ENCODE assay signal across 14 mouse cellular contexts in genomic region chr15:78874989-78875388, GRCm38 (mm10). TPM values are rescaled to one million over a fixed set of nuclear protein-coding genes. Genes with fewer than 3 reads are reported as not detected.
DNase-seq lines count a peak whose midpoint lies in the region; ATAC-seq and TF ChIP-seq lines count a peak whose summit lies in the region.
"Had no signal": no experiment of that assay in that cellular context is flagged by ENCODE, and none has a peak within 500 bp of the region (broad histone marks: within the 10 kb centered on the region; RNA-seq: fewer than 3 reads in every experiment).

No protein-coding gene starts in this region.

- no peak for ATAC-seq in kidney, embryonic 15.5 days (replicated peaks; ENCODE audit: low FRiP score)
- ATAC-seq: forebrain, embryonic 13.5 days had no signal

- no peak overlapping the region for H3K9ac ChIP-seq in kidney, embryonic 15.5 days
- H3K9ac ChIP-seq in ES-Bruce4 (ENCODE audit: low read depth, poor library complexity, severe bottlenecking), result no peak overlapping the region

- no peak for TF ChIP-seq POLR2A in ES-Bruce4 (IDR thresholded peaks at IDR 0.05; ENCODE audit: insufficient read depth, low read length)

- H3K4me1 ChIP-seq in kidney, embryonic 15.5 days, result peaks cover 38% of the 10 kb centered on the region
- H3K4me1 ChIP-seq in E14TG2a.4 (replicated peaks; ENCODE audit: low read depth, low read length), result peaks cover 75% of the 10 kb centered on the region
- peaks cover 8% of the 10 kb centered on the region for H3K4me1 ChIP-seq in ES-Bruce4 (ENCODE audit: control insufficient read depth, insufficient read depth, low read length)
- H3K4me1 ChIP-seq in limb, embryonic 10.5 days, result peaks cover 34% of the 10 kb centered on the region

- H3K4me2 ChIP-seq in kidney, embryonic 15.5 days, result no peak overlapping the region

- H3K27me3 ChIP-seq in kidney, embryonic 15.5 days, result no peaks in the 10 kb centered on the region
- H3K27me3 ChIP-seq in E14TG2a.4 (ENCODE audit: insufficient read depth, low read length), result no peaks in the 10 kb centered on the region
- no peaks in the 10 kb centered on the region for H3K27me3 ChIP-seq in ES-Bruce4 (ENCODE audit: control insufficient read depth, insufficient read depth, low read length, poor library complexity, severe bottlenecking)
- no peaks in the 10 kb centered on the region for H3K27me3 ChIP-seq in limb, embryonic 10.5 days (ENCODE audit: low read depth, poor library complexity, severe bottlenecking)
- H3K27me3 ChIP-seq: forebrain, embryonic 13.5 days had no signal

- 76% methylated on average over 8 of the region's 8 CpGs for WGBS in kidney, embryonic 15.5 days
- 76% methylated on average over 8 of the region's 8 CpGs for WGBS in limb, embryonic 10.5 days

- peak overlapping the region; percentile 100 for H3K27ac ChIP-seq in kidney, embryonic 15.5 days
- H3K27ac ChIP-seq in ES-Bruce4 (ENCODE audit: insufficient read depth, low read length), result peak overlapping the region; percentile 24
- H3K27ac ChIP-seq in limb, embryonic 10.5 days, result peak overlapping the region; percentile 97; the same call in 1 of the 2 replicates
- no peak overlapping the region for H3K27ac ChIP-seq in layer of hippocampus, adult 2 months

- no peak overlapping the region for H3K4me3 ChIP-seq in kidney, embryonic 15.5 days (replicated peaks)
- H3K4me3 ChIP-seq in E14TG2a.4 (replicated peaks; ENCODE audit: low read length) (peak overlapping the region; percentile 92), ES-Bruce4 (ENCODE audit: low read depth, low read length) (no peak overlapping the region)
- no peak overlapping the region for H3K4me3 ChIP-seq in limb, embryonic 10.5 days
- H3K4me3 ChIP-seq in layer of hippocampus, adult 2 months, result no peak overlapping the region
- H3K4me3 ChIP-seq: forebrain, embryonic 13.5 days had no signal

- TF ChIP-seq CTCF in E14TG2a.4 (conservative IDR thresholded peaks at IDR 0.05; ENCODE audit: low read length) (no peak), ES-Bruce4 (IDR thresholded peaks at IDR 0.05; ENCODE audit: low read depth, low read length) (no peak)
- TF ChIP-seq CTCF in layer of hippocampus, adult 2 months (conservative IDR thresholded peaks at IDR 0.05), result no peak

- TF ChIP-seq EP300 in ES-Bruce4 (IDR thresholded peaks at IDR 0.05; ENCODE audit: insufficient read depth, low read depth, low read length), result no peak

- H3K36me3 ChIP-seq in kidney, embryonic 15.5 days, result peaks cover 3% of the 10 kb centered on the region
- H3K36me3 ChIP-seq in E14TG2a.4 (ENCODE audit: insufficient read depth, low read length), result peaks cover 11% of the 10 kb centered on the region
- H3K36me3 ChIP-seq in ES-Bruce4 (ENCODE audit: control insufficient read depth, insufficient read depth, low read length, poor library complexity, severe bottlenecking), result no peaks in the 10 kb centered on the region
- H3K36me3 ChIP-seq in limb, embryonic 10.5 days, result peaks cover 7% of the 10 kb centered on the region; the same call in 1 of the 2 replicates

- H3K9me3 ChIP-seq in kidney, embryonic 15.5 days (replicated peaks), result no peaks in the 10 kb centered on the region
- H3K9me3 ChIP-seq in E14TG2a.4 (ENCODE audit: low read length), result no peaks in the 10 kb centered on the region
- H3K9me3 ChIP-seq in ES-Bruce4 (replicated peaks; ENCODE audit: control insufficient read depth, insufficient read depth, low read length, poor library complexity, severe bottlenecking), result no peaks in the 10 kb centered on the region
- no peaks in the 10 kb centered on the region for H3K9me3 ChIP-seq in limb, embryonic 10.5 days (replicated peaks)
- H3K9me3 ChIP-seq: forebrain, embryonic 13.5 days had no signal

- DNase-seq in kidney, adult 11 months, result no peak
- no peak for DNase-seq in limb, embryonic 10.5 days (ENCODE audit: low spot score)
- no peak for DNase-seq in layer of hippocampus, postnatal 36 days
- no peak for DNase-seq in B cell, adult 2 months
- no peak for DNase-seq in layer of hippocampus, adult 2 months (ENCODE audit: low spot score in 2 of 2)
- DNase-seq: adrenal gland, postnatal 25 days; gastrocnemius, postnatal 10 days; left cerebral cortex, postnatal 4 days; lung, postnatal 36 days; thymus, postnatal 25 days had no signal

RNA-seq across cellular contexts. Expression of gene Gga1, which starts 2.0 kb away (rescaled TPM):
- 49.5 and 55.5 TPM in 2 replicates for polyA plus RNA-seq in kidney, embryonic 15.5 days (2015; fragmentation: Nextera tagmentation; extraction: Ambion mirVana)
- 25.8 and 29.3 TPM in 2 replicates for polyA plus RNA-seq in ES-Bruce4 (2011; ENCODE audit: insufficient read depth, insufficient read length, low read depth, missing spikeins)
- 49.9 and 56.5 TPM in 2 replicates for polyA plus RNA-seq in limb, embryonic 10.5 days (2016; fragmentation: Nextera tagmentation; extraction: Ambion mirVana)
- total RNA-seq in layer of hippocampus, postnatal 36 days (2021), result 10 to 100 TPM; 56.2 to 58.6 TPM
- 10 to 100 TPM; 64.0 to 64.7 TPM for total RNA-seq in layer of hippocampus, adult 2 months (2021)

RNA-seq across cellular contexts. Expression of gene Lgals2, which starts 19.7 kb away (rescaled TPM):
- 0.60 and 1.8 TPM in 2 replicates for polyA plus RNA-seq in kidney, embryonic 15.5 days (2015; fragmentation: Nextera tagmentation; extraction: Ambion mirVana)
- 2.4 TPM in 1 of 2 replicates, not detected in the other for polyA plus RNA-seq in ES-Bruce4 (2011; ENCODE audit: insufficient read depth, insufficient read length, low read depth, missing spikeins)
- not detected in 2 replicates for polyA plus RNA-seq in limb, embryonic 10.5 days (2016; fragmentation: Nextera tagmentation; extraction: Ambion mirVana)
- total RNA-seq in layer of hippocampus, postnatal 36 days (2021), result not detected
- total RNA-seq in layer of hippocampus, adult 2 months (2021), result not detected
- total RNA-seq: adrenal gland, postnatal 25 days; gastrocnemius, postnatal 10 days; left cerebral cortex, postnatal 4 days had no signal
- polyA plus RNA-seq: forebrain, embryonic 13.5 days had no signal

RNA-seq across cellular contexts. Expression of gene Gm49510, which starts 24.5 kb away (rescaled TPM):
- 0.14 and 0.60 TPM in 2 replicates for polyA plus RNA-seq in kidney, embryonic 15.5 days (2015; fragmentation: Nextera tagmentation; extraction: Ambion mirVana)
- polyA plus RNA-seq in ES-Bruce4 (2011; ENCODE audit: insufficient read depth, insufficient read length, low read depth, missing spikeins), result not detected in 2 replicates
- 0.13 and 0.51 TPM in 2 replicates for polyA plus RNA-seq in limb, embryonic 10.5 days (2016; fragmentation: Nextera tagmentation; extraction: Ambion mirVana)
- total RNA-seq in layer of hippocampus, postnatal 36 days (2021), result under 1 TPM in 1 of 2 experiments, not detected in 1; 0.33 TPM
- under 1 TPM in 1 of 2 experiments, not detected in 1; 0.27 TPM for total RNA-seq in layer of hippocampus, adult 2 months (2021)
- total RNA-seq: adrenal gland, postnatal 25 days; gastrocnemius, postnatal 10 days; left cerebral cortex, postnatal 4 days had no signal

RNA-seq across cellular contexts. Expression of gene Sh3bp1, which starts 24.6 kb away (rescaled TPM):
- 34.4 and 41.6 TPM in 2 replicates for polyA plus RNA-seq in kidney, embryonic 15.5 days (2015; fragmentation: Nextera tagmentation; extraction: Ambion mirVana)
- 26.8 and 41.7 TPM in 2 replicates for polyA plus RNA-seq in ES-Bruce4 (2011; ENCODE audit: insufficient read depth, insufficient read length, low read depth, missing spikeins)
- 51.1 and 51.2 TPM in 2 replicates for polyA plus RNA-seq in limb, embryonic 10.5 days (2016; fragmentation: Nextera tagmentation; extraction: Ambion mirVana)
- total RNA-seq in layer of hippocampus, postnatal 36 days (2021), result 10 to 100 TPM; 32.0 to 33.3 TPM
- total RNA-seq in layer of hippocampus, adult 2 months (2021), result 10 to 100 TPM; 27.7 to 41.8 TPM

RNA-seq across cellular contexts. Expression of gene Cdc42ep1, which starts 32.6 kb away (rescaled TPM):
- polyA plus RNA-seq in kidney, embryonic 15.5 days (2015; fragmentation: Nextera tagmentation; extraction: Ambion mirVana), result 46.2 and 51.1 TPM in 2 replicates
- polyA plus RNA-seq in ES-Bruce4 (2011; ENCODE audit: insufficient read depth, insufficient read length, low read depth, missing spikeins), result 9.2 and 10.5 TPM in 2 replicates
- 18.8 and 22.0 TPM in 2 replicates for polyA plus RNA-seq in limb, embryonic 10.5 days (2016; fragmentation: Nextera tagmentation; extraction: Ambion mirVana)
- 10 to 100 TPM; 12.4 to 13.2 TPM for total RNA-seq in layer of hippocampus, postnatal 36 days (2021)
- total RNA-seq in layer of hippocampus, adult 2 months (2021), result 10 to 100 TPM; 12.2 to 13.7 TPM
